Mouse (Mus musculus): ENCODE measurements at regions not wholly inside any gene's neighbourhood (a gene's known extent, or its start where the extent isn't known, plus 50 kb on each side); places are given as distances from the start of the nearest gene placed in this dataset.

GRCm38 (mm10) chr13:112054879-112055371 is 233.3 kb upstream of the Ankrd55 start:
- no peak for DNase-seq

GRCm38 (mm10) chr13:112058218-112058617 is 230.0 kb upstream of the Ankrd55 start:
- no peak for DNase-seq
- intact Hi-C loops (cut with DNase I; ENCODE audit: low total_unique reads) = no loop called here

More at GRCm38 (mm10) chr13:112054879-112055371, 233.3 kb upstream of the Ankrd55 start:
- intact Hi-C loops (cut with DNase I; ENCODE audit: low total_unique reads) = no loop called here

DNA sequence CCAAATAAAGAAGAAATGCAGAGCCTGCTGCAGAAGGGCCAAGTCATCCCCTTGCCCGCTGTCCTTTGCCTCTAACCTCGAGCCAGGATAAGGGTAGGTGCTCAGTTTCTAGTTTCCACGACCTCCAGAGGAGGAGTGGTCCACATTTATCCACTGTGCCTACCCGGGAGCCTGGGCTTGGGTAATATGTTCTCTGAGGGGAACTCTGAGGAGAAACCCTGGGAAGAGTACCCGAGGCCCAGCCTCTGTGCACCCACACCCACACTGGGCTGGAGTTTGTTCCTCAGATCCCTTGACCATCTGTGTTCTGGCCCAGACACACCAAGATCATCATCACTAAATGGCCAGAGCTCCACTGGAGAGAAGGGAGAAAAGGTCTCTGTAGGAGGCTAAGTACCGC is 229.5 kb upstream of the Ankrd55 start:
- no peak for DNase-seq
- intact Hi-C loops (cut with DNase I; ENCODE audit: low total_unique reads) = no loop called here

GRCm38 (mm10) chr13:112062024-112062423 is 226.2 kb upstream of the Ankrd55 start:
- intact Hi-C loops (cut with DNase I; ENCODE audit: low total_unique reads) = no loop called here
- no peak for DNase-seq

GRCm38 (mm10) chr13:112063409-112064111 is 224.7 kb upstream of the Ankrd55 start:
- DNase-seq = no peak
- intact Hi-C loops (cut with DNase I; ENCODE audit: low total_unique reads) = no loop called here

GRCm38 (mm10) chr13:112064681-112065080 is 223.6 kb upstream of the Ankrd55 start:
- intact Hi-C loops (cut with DNase I; ENCODE audit: low total_unique reads) = no loop called here

DNA sequence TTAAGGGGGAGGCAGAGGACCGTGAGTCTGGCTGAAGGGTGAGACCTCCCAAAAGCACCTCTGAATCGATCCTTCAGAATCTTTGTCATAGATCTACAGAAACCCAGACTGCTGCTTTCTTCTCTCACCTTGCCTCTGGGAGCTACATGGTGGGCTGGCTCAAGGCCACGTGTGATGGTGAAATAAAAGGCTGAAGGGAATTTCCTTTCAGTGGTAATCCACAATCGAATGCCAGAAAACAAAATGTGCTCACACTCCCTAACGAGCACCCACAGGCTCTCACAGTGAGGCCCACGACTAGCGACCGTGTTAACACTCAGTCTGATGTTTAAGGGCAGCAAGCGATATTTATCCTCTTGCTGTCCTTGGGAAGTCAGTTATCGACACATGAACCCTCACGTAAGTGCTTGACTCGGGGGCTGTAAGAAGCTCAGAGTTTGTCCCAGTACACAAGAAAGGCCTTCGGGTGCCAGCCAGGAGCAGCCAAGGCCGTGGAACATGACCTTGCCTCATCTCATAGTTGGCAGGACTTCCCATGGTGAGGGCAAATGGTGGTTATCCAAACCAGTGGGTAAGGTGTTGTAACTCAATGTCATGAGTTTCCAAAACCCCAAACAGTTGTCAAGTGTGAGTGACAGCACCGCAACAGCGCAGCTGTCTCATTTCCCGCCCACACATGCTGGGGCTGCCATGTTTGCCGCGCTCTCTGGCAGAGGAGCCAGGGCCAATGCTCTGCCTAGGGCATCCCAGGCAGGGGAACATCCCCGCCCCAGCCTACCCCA is 221.0 kb upstream of the Ankrd55 start:
- intact Hi-C loops (cut with DNase I; ENCODE audit: low total_unique reads) = no loop called here
- peak; percentile 44 for DNase-seq

More at GRCm38 (mm10) chr13:112064681-112065080, 223.6 kb upstream of the Ankrd55 start:
- DNase-seq = no peak

- intact Hi-C loops (cut with DNase I; ENCODE audit: low total_unique reads) = no loop called here
- no peak for DNase-seq
Observed at GRCm38 (mm10) chr13:112070757-112071156, 217.5 kb upstream of the Ankrd55 start.

DNA sequence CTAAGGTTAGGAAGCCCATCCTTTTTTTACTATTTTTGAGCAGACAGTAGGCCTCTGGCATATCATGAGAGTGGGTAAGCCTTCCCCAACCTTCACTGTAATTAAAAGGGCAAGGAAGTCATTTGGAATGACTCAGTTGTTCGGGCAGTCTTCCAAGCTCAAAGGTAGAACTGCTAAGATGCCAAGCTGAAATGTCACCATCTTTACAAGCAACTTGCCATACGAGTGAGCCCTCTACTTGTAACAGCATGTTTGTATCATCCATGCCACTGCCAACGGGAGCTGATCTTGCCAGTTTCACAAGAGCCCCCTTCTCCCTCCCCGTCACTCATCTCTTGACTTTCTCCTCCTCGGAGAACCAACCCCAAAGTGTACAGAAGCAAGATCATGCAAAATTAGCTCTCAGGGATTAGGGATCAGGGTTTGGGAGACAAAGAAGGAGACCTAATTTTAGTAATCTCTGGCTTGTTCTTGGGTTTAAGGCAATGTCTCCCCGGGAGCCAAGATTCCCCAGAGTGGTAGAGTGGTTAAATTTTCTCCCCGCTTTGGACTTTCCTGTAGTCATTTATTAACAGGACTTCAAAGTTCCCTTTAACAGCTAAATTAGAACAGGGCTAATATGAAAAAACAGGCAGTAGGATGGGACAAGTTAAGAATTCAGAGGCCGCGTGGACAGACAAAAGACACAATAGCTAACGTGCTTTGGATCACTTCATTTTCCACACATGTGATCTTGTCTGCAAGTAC is 216.9 kb upstream of the Ankrd55 start:
- no peak for DNase-seq
- intact Hi-C loops (cut with DNase I; ENCODE audit: low total_unique reads) = no loop called here

- intact Hi-C loops (cut with DNase I; ENCODE audit: low total_unique reads) = no loop called here
- DNase-seq = no peak
Observed at GRCm38 (mm10) chr13:112071956-112072314, 216.3 kb upstream of the Ankrd55 start.

GRCm38 (mm10) chr13:112073519-112074406 is 214.5 kb upstream of the Ankrd55 start:
- intact Hi-C loops (cut with DNase I; ENCODE audit: low total_unique reads) = no loop called here
- no peak for DNase-seq

- no peak for DNase-seq
Observed at GRCm38 (mm10) chr13:112075847-112076479, 212.3 kb upstream of the Ankrd55 start.

GRCm38 (mm10) chr13:112078088-112078487 is 210.2 kb upstream of the Ankrd55 start:
- DNase-seq = no peak
- intact Hi-C loops (cut with DNase I; ENCODE audit: low total_unique reads) = no loop called here

More at GRCm38 (mm10) chr13:112075847-112076479, 212.3 kb upstream of the Ankrd55 start:
- intact Hi-C loops (cut with DNase I; ENCODE audit: low total_unique reads) = no loop called here

DNA sequence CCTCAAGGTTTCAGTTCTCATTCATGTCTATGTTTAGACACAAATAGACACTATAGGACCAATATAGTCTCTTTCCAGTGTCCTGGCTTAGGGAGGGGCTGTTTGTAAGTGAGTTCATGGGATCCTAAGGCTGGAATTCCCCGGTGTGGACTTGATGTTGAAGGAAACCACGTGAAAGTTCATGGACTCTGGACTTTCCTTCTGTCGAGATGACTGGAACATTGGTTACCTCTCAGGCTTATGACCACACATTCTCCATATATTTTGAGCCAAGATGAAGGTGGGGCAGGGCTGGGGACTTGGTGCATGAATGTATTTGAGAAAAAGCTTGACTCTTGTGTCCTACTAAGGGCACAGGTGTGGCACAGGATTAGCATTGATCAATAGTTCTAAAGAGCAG is 206.3 kb upstream of the Ankrd55 start:
- DNase-seq = no peak
- intact Hi-C loops (cut with DNase I; ENCODE audit: low total_unique reads) = no loop called here

DNA sequence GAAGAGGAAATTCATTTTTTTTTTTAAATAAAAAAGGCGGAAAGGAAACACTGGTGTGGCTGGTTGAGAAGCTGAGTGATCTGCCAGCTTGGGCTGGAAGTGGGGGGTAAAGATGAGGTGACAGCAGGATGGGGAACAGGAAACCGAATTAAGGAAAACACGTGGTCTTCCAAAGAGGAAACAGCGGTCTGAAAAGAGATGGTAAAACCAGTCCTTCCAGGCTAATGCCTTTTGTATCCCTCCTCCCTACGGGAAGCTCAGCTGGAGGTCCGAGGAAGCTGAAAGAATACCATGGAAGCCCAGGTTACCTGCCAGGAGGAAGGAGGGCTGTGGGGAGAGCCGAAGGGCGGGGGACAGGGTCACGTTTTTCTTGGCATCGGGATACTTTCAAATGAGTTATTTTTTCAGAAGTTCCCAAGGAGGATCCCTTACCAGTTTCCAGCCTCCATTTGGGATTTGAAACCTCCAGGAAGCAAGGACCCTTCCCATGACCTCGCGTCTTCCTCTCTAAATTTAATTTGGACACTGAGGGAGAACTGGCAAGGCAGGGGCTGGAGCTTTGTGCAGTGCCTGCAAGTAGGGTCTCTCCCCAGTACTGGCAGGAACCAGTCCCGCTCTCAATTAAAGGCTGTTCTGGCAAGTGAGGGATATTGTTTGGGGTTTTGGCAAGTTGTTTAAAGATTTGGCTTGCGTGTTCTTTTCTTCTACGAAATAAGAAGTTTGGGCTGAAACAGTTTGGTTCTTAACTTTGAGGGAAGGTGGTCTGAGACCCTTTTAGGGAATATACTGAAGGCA is 203.6 kb upstream of the Ankrd55 start:
- no peak for DNase-seq
- intact Hi-C loops (cut with DNase I; ENCODE audit: low total_unique reads) = no loop called here

DNA sequence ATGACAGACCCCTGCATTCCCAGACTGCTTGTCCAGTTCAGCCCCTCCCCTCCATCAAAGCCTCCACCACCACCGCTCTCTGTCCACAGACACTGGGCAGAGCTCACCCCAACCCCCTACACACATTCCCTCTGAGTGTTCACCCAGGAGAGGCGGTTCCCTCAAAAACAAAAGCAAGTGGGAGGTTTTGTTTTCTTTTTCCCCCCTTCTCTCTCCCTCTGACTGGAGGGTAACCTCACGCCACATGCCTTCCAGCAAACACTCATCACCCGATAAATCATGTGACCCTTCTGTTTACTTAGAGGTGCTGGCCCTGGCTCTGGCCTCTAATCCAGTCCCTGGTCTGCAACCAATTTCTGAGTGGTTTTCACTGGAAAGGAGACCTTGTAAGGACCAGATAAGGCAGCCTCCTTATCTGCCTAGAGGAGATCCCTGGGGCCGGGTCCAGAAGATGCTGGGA is 199.9 kb upstream of the Ankrd55 start:
- DNase-seq = no peak
- intact Hi-C loops (cut with DNase I; ENCODE audit: low total_unique reads) = no loop called here

- intact Hi-C loops (cut with DNase I; ENCODE audit: low total_unique reads) = no loop called here
- no peak for DNase-seq
Observed at GRCm38 (mm10) chr13:112090737-112091136, 197.5 kb upstream of the Ankrd55 start.

GRCm38 (mm10) chr13:112095595-112096139 is 192.6 kb upstream of the Ankrd55 start:
- no peak for DNase-seq
- intact Hi-C loops (cut with DNase I; ENCODE audit: low total_unique reads) = no loop called here

Measured in gastrocnemius, postnatal 14 days (tissue).